Mouse (Mus musculus) kidney, embryonic 14.5 days (tissue): ENCODE data around the gene Azin2. TPM values are rescaled to one million over a fixed set of nuclear protein-coding genes. Genes with fewer than 3 reads are reported as not detected.

Source experiments
- ATAC-seq: fragments of 200-750 bp; cut with Nextera tagmentation; 2 replicates; pipeline ENCODE4 v1.8.0; 2017; ENCODE audit warnings: moderate number of reproducible peaks, mild to moderate bottlenecking, moderate TSS enrichment, moderate library complexity; ENCODE audit not compliant: low FRiP score, low TSS enrichment
- H3K27ac ChIP-seq: fragments of 300-500 bp; sonication (generic); 2 replicates; pipeline ENCODE4 v1.5.1; 2014; ENCODE audit warnings: low read depth, mild to moderate bottlenecking, low read length, moderate library complexity, mixed read lengths
- H3K27me3 ChIP-seq: fragments of 300-500 bp; sonication (generic); 2 replicates; pipeline ENCODE4 v1.6.1; 2014; ENCODE audit warnings: mild to moderate bottlenecking, low read length; ENCODE audit not compliant: control insufficient read depth, insufficient read depth
- H3K36me3 ChIP-seq: fragments of 300-500 bp; sonication (generic); 2 replicates; pipeline ENCODE4 v1.6.1; 2014; ENCODE audit warnings: low read length, mixed read lengths; ENCODE audit not compliant: control insufficient read depth, insufficient read depth
- H3K4me1 ChIP-seq: fragments of 300-500 bp; sonication (generic); 2 replicates; pipeline ENCODE4 v1.6.1; 2014; ENCODE audit warnings: low read length, mixed read lengths; ENCODE audit not compliant: control insufficient read depth, insufficient read depth
- H3K4me2 ChIP-seq: fragments of 300-500 bp; sonication (generic); replicated peaks from 2 replicates; pipeline ENCODE4 v1.6.1; 2014; ENCODE audit warnings: low read depth, mild to moderate bottlenecking, low read length
- H3K4me3 ChIP-seq: fragments of 300-500 bp; sonication (generic); 2 replicates; pipeline ENCODE4 v1.5.1; 2014; ENCODE audit warnings: mild to moderate bottlenecking, low read length
- H3K9ac ChIP-seq: fragments of 300-500 bp; sonication (generic); 2 replicates; pipeline ENCODE4 v1.6.1; 2014; ENCODE audit warnings: low read depth, mild to moderate bottlenecking, low read length, moderate library complexity
- H3K9me3 ChIP-seq: fragments of 300-500 bp; sonication (generic); 2 replicates; pipeline ENCODE4 v1.6.1; 2016; ENCODE audit warnings: low read length; ENCODE audit not compliant: control insufficient read depth
- WGBS: fragments of 180-500 bp; shearing (Covaris S2); extraction: QIAGEN DNeasy Blood & Tissue Kit; methylation state at CpG from one replicate; pipeline ENCODE4 v1.1.7; 2014; 5-methylcytosine and 5-hydroxymethylcytosine counted together
- polyA plus RNA-seq: library from polyadenylated mRNA; unstranded; fragments of >200 nt; fragmentation: Nextera tagmentation; extraction: Ambion mirVana; gene quantifications from 2 replicates; pipeline ENCODE4 v1.2.1, GENCODE M21; 2014

Azin2 gene
- polyA plus RNA-seq, 1 experiment from 2014 or later = 17.0 TPM

DNA sequence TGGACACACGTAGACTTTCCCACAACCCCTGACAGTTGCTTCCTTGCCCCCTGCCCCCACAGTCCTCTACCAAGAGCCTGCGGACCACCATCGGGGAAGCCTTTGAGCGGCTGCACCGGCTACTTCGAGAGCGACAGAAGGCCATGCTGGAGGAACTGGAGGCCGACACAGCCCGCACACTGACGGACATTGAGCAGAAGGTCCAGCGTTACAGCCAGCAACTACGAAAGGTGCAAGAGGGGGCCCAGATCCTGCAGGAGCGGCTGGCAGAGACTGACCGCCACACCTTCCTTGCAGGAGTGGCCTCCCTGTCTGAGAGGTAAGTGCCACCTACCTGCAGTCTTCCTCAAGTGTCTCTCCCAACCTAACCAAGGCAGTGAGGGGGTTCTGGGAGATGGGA, 61.8 kb downstream of the Azin2 start:
- 86% methylated on average over 14 of the region's 14 CpGs for WGBS
- H3K9ac ChIP-seq = no peak overlapping the region
- no peak overlapping the region for H3K4me2 ChIP-seq
- peaks cover 52% of the 10 kb centered on the region for H3K4me1 ChIP-seq
- no peak overlapping the region for H3K4me3 ChIP-seq
- peaks cover 4% of the 10 kb centered on the region for H3K36me3 ChIP-seq
- no peak for ATAC-seq
- H3K9me3 ChIP-seq = no peaks in the 10 kb centered on the region
- no peaks in the 10 kb centered on the region for H3K27me3 ChIP-seq
- H3K27ac ChIP-seq = no peak overlapping the region

DNA sequence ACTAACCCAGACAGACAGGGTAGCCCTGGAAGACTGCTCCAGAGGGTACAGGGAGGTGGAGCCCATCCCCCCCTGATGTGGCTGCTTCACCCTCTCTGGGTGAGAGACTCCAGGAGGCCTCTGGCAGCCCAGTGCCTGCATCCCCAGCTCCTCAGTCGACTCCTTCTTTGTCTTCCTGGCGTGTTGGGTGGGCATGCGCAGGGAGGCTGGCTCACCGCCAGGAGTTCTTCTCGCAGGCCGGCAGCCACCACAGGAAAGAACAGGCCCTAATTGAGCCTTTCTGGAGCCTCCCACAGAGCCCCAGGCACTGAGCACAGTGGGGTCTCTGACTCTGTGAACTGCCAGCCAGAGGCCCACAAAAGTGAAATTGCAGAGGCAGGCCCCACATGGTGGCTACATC, 62.9 kb downstream of the Azin2 start:
- peaks cover 41% of the 10 kb centered on the region for H3K4me1 ChIP-seq
- peaks cover 4% of the 10 kb centered on the region for H3K36me3 ChIP-seq
- no peak overlapping the region; the same call in 1 of the 2 replicates for H3K4me2 ChIP-seq
- H3K27ac ChIP-seq = peak overlapping the region; percentile 96
- 6% methylated on average over 6 of the region's 6 CpGs for WGBS
- no peak overlapping the region for H3K4me3 ChIP-seq
- no peaks in the 10 kb centered on the region for H3K27me3 ChIP-seq
- peak overlapping the region; percentile 44 for H3K9ac ChIP-seq
- peak; percentile 63; the same call in 1 of the 2 replicates for ATAC-seq
- no peaks in the 10 kb centered on the region for H3K9me3 ChIP-seq

DNA sequence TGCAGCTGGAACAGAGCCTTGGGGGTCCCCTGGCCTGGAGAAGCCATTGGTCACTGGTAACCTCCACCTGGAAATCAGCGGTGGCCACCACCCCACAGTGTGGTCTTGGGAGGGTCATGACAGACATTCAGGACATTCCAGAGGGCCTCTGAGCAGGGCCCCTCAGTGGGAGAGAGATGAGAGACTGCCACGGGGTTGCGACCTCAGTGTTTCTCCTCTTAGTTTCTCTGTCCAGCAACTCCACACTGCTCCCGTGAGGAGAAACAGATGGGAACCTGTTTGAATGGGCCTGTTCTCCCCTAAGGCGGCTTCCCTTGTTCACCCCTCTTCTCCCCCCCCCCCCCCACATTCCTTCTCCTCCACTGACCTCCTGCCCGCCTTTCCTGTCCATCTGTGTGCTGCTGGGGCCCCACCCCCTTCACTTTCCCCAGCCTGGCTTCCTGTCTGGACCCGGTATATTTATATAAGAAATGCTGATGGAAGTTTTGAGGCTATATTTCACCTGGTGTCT, 64.3 kb downstream of the Azin2 start:
- H3K36me3 ChIP-seq = peaks cover 4% of the 10 kb centered on the region
- H3K27ac ChIP-seq = peak overlapping the region; percentile 96
- peak; percentile 76 for ATAC-seq
- H3K4me1 ChIP-seq = peaks cover 31% of the 10 kb centered on the region
- H3K9ac ChIP-seq = peak overlapping the region; percentile 18; the same call in 1 of the 2 replicates
- no peaks in the 10 kb centered on the region for H3K9me3 ChIP-seq
- no peak overlapping the region for H3K4me3 ChIP-seq
- no peaks in the 10 kb centered on the region for H3K27me3 ChIP-seq
- no peak overlapping the region for H3K4me2 ChIP-seq
- 1% methylated on average over 7 of the region's 7 CpGs for WGBS

DNA sequence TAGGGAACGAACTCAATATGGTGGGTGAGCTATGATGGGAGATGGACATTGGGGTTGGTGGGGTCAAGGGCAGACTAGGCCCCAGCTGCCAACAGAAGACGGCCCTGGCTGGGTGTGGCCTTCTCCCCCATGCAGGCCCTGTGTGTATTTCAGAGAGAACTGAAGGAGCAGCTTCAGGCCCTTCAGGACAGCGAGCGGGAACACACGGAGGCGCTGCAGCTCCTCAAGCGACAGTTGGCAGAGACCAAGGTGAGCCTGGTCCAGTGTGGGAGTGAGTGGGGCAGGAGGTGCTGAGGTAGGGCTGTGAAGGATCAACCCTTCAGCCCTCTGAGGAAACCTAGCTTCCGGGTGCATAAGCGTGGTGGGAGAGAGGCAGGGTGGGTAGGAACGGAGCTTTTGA, 65.6 kb downstream of the Azin2 start:
- peaks cover 31% of the 10 kb centered on the region for H3K4me1 ChIP-seq
- ATAC-seq = no peak
- no peaks in the 10 kb centered on the region for H3K9me3 ChIP-seq
- 86% methylated on average over 10 of the region's 10 CpGs for WGBS
- H3K4me3 ChIP-seq = no peak overlapping the region
- no peaks in the 10 kb centered on the region for H3K27me3 ChIP-seq
- H3K36me3 ChIP-seq = no peaks in the 10 kb centered on the region; the same call in none of the 2 replicates
- H3K27ac ChIP-seq = no peak overlapping the region
- H3K4me2 ChIP-seq = no peak overlapping the region
- H3K9ac ChIP-seq = no peak overlapping the region

DNA sequence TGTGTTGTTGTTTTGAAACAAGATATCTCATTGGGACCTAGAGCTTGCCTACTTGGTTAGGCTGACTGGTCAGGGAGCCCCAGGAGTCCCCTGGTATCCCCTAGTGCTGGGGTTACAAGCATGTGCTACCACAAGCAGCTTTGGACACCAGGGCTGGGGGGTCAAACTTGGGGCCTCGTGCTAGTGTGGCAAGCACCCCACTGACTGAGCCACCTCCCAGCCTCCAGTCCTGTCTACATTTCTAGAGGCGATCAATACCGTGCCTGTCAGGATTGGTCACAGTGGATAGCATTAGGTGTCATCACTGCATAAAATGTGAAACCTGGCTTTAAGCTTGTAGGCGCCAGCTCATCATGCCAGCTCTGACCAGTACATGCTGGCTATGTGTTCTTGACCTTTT, 66.4 kb downstream of the Azin2 start:
- H3K9me3 ChIP-seq = no peaks in the 10 kb centered on the region
- no peak for ATAC-seq
- peaks cover 31% of the 10 kb centered on the region for H3K4me1 ChIP-seq
- no peak overlapping the region for H3K4me2 ChIP-seq
- no peaks in the 10 kb centered on the region for H3K27me3 ChIP-seq
- WGBS = 93% methylated on average over 4 of the region's 4 CpGs
- H3K9ac ChIP-seq = no peak overlapping the region
- no peaks in the 10 kb centered on the region; the same call in none of the 2 replicates for H3K36me3 ChIP-seq
- H3K27ac ChIP-seq = no peak overlapping the region
- no peak overlapping the region for H3K4me3 ChIP-seq

DNA sequence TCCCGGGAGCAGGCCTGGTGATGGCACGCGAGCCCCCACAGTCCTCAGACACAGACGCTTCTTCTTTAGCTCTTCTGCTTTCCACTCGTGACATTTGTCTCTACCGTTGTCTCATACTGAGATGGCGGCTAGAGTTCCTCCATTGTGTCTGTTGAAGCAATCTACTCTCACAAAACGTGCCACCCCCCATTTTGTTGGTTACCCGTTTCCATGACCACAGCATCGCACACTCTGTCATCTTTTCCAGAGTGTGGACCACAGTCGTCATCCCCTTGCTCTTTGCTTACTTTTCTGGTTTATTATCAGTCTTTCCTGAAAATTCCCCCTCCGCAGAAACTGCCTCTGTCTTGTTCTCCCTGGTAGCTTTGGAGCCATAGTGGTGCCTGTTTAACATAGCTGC, 68.1 kb downstream of the Azin2 start:
- Histone ChIP-seq H3K27me3 (no peaks in the 10 kb centered on the region), H3K27ac (no peak overlapping the region), H3K36me3 (no peaks in the 10 kb centered on the region; the same call in 1 of the 2 replicates), H3K4me1 (peaks cover 16% of the 10 kb centered on the region), H3K9me3 (no peaks in the 10 kb centered on the region), H3K4me3 (no peak overlapping the region), H3K9ac (no peak overlapping the region), H3K4me2 (no peak overlapping the region)
- WGBS = 90% methylated on average over 12 of the region's 12 CpGs
- ATAC-seq = no peak

DNA sequence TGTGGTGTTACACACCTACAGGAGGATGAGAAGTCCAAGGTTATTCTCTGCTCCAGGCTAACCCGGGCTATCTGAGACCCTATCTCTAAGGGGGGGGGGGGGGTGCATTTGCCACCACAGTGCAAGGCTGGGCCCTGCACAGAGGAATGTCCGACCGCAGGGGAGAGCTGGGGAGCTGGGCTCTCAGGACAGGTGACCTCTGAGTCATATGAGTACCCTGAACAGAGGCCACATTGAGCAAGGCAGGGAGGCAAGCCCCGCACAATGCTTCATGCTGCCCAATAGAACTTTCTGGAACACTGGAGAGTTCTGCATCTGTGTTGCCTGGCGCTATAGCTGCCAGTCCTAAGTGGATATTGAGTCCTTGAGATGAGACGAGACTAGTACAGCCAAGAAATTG, 70.1 kb downstream of the Azin2 start:
- Histone ChIP-seq H3K9ac (no peak overlapping the region), H3K9me3 (no peaks in the 10 kb centered on the region), H3K27me3 (no peaks in the 10 kb centered on the region), H3K4me2 (no peak overlapping the region), H3K36me3 (peaks cover 3% of the 10 kb centered on the region; the same call in 1 of the 2 replicates), H3K27ac (no peak overlapping the region), H3K4me1 (peaks cover 5% of the 10 kb centered on the region; the same call in 1 of the 2 replicates), H3K4me3 (no peak overlapping the region)
- no peak for ATAC-seq
- WGBS = 79% methylated on average over 6 of the region's 6 CpGs

DNA sequence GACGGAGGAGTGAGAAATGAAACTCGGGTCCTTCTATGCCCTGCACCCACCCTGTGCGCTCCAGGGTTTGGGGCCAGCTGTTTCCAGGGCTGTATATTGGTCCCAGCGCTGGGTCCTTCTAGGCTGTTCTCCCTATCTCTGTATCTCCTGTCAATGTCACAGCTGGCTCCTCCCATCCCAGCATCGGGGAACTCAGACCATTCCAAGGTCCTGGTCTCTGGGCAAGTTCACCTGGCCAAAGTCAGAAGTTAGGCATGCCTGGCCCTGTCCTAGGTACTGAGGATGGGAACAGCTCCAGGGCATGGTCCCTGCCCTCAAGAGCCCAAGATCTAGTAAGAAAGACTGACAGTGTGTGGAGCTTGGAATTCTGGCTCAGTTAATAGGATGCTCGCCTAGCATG, 70.5 kb downstream of the Azin2 start:
- H3K36me3 ChIP-seq = peaks cover 3% of the 10 kb centered on the region; the same call in 1 of the 2 replicates
- no peaks in the 10 kb centered on the region for H3K9me3 ChIP-seq
- H3K4me1 ChIP-seq = peaks cover 8% of the 10 kb centered on the region
- H3K27ac ChIP-seq = no peak overlapping the region
- no peak overlapping the region for H3K4me2 ChIP-seq
- 85% methylated on average over 6 of the region's 6 CpGs for WGBS
- no peaks in the 10 kb centered on the region for H3K27me3 ChIP-seq
- no peak overlapping the region for H3K9ac ChIP-seq
- no peak overlapping the region for H3K4me3 ChIP-seq
- no peak for ATAC-seq

DNA sequence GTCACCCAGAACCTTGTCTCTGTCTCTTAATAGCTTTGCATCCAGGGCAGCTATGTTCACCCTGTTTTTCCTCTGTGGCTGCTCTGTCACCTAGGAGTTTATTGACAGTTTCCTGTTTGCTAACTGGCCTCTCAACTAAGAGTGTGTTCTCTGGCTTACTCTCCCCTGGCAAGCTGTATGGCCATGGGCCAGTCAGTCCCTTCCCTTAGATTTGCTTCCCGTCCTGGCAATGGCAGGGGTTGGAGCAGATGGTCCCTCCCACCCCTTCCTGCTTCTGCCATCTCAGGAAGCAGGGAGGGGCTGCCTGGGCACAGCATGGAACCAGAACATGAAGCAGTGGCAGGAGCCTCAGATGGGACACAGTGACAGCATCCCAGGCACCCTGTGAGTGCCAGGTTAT, 71.1 kb downstream of the Azin2 start:
- no peak overlapping the region for H3K4me3 ChIP-seq
- peaks cover 3% of the 10 kb centered on the region; the same call in 1 of the 2 replicates for H3K36me3 ChIP-seq
- H3K27me3 ChIP-seq = no peaks in the 10 kb centered on the region
- 18% methylated on average over 1 of the region's 1 CpGs for WGBS
- no peak overlapping the region for H3K27ac ChIP-seq
- H3K9me3 ChIP-seq = no peaks in the 10 kb centered on the region
- H3K9ac ChIP-seq = no peak overlapping the region
- H3K4me1 ChIP-seq = peaks cover 11% of the 10 kb centered on the region
- no peak for ATAC-seq
- H3K4me2 ChIP-seq = no peak overlapping the region
